Mouse (Mus musculus): ENCODE results near the gene Tbcc. TPM values are rescaled to one million over a fixed set of nuclear protein-coding genes. Genes with fewer than 3 reads are reported as not detected.

Gene Tbcc
- total RNA-seq (2023): 10 to 100 TPM; 14.9 to 15.8 TPM

DNA sequence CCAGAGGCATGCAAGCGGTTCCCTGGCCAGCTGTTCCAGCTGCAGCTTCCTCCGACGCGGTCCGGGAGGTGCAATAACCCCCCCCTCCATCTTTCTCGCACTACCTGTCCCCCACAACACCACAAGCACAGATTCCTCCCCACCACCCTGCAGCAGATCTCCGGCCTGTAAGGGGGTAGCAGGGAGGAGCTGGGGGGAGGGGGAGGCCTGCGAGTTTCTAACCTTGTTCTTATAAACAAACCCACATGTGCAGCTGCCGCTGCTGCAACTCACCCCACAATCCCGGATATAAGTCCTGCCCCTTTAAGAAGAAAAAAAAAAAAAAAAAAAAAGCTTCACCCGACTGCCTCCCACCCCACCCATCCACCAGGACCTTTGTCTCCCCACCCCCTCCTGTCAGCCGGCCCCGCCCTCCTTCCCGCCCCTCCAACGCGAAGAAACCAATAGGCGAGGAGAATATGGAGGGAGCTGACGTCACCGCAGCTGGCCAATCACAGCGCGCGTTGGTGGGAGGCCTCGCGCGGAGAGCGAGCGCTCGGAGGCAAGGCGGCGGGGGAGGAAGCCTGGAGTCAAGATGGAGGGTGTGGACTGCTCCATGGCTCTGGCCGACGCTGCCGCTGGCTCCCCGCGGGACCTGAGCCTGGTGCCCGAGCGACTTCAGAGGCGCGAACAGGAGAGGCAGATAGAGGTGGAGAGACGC lies at the start of gene Tbcc:
Tbcc (plus strand) TSS at position 569 of the 700 bp plus-strand sequence.

DNA sequence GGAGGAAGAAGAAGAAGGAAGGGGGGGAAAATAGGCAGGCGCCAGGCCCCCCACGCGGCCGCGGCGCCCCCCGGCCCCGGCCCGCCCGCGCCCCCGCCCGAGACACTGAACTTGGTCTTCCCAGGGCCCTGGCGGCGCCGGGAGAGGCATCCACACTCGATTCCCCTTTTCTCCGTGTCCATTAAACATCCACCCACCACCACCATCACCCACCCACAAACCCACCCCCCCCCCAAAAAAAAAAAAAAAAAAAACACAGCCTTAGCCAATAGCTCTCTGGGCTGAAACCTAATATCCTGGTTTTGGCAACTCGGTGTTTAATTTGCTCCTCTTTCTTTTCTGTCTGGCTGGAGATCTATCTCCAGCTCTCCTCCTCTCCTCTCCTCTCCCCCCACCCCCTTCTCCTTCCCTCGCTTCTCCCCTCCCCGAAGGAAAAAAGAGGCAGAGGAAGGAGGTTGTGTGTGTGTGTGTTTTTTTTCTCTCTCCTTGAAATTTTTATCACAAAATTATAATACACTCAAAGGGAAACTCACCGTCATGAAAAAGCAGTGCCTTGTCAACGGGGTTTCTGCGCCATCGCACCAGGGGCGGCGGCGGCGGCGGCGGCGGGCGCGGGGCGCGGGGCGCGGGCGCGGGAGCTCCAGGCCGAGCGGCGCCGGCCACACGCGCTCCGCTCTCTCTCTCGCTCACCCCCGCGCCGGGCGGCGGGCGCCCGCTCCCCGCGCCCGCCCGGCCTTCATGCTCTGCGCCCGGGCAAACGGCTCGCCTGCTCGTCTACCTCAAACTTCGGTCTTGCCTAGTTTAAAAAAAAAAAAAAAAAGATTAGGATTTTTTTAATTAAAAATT lies 32.4 kb upstream of the Tbcc start, which contains the start of gene Bicral:
Bicral (minus strand) TSS at position 580 of the 846 bp plus-strand sequence.

GRCm38 (mm10) chr17:46910186-46910585 lies 19.7 kb downstream of the Tbcc start, which contains the start of gene Prph2:
Gene Prph2, plus strand, starts transcription at chr17:46910459.

Other genes with a start within 250 kb of the Tbcc start
- gene Klc4, start 244.7 kb upstream of the Tbcc start, total RNA-seq (2023): 10 to 100 TPM; 15.4 to 16.5 TPM
- 10 to 100 TPM; 28.2 to 28.9 TPM for gene Mrpl2, start 244.5 kb upstream of the Tbcc start, total RNA-seq (2023)
- gene Cul7, start 240.3 kb upstream of the Tbcc start, total RNA-seq (2023): 1 to 10 TPM; 3.3 to 3.9 TPM
- 10 to 100 TPM; 26.2 to 34.3 TPM for gene Rrp36, start 216.3 kb upstream of the Tbcc start, total RNA-seq (2023)
- 10 to 100 TPM; 51.6 to 52.0 TPM for gene Mea1, start 211.9 kb upstream of the Tbcc start, total RNA-seq (2023)
- 10 to 100 TPM; 63.0 to 63.2 TPM for gene Klhdc3, start 209.8 kb upstream of the Tbcc start, total RNA-seq (2023)
- gene Ppp2r5d, start 185.6 kb upstream of the Tbcc start, total RNA-seq (2023): 10 to 100 TPM; 31.6 to 32.7 TPM
- gene Pex6, start 179.2 kb upstream of the Tbcc start, total RNA-seq (2023): 10 to 100 TPM; 28.4 to 29.5 TPM
- 1 to 10 TPM; 4.1 to 4.3 TPM for gene Gnmt, start 161.5 kb upstream of the Tbcc start, total RNA-seq (2023)
- gene Cnpy3, start 138.5 kb upstream of the Tbcc start, total RNA-seq (2023): 100 to 1,000 TPM; 164 to 171 TPM
- not detected for gene Ptcra, start 127.0 kb upstream of the Tbcc start, total RNA-seq (2023)
- 10 to 100 TPM; 11.8 to 13.2 TPM for gene 2310039H08Rik, start 118.0 kb upstream of the Tbcc start, total RNA-seq (2023)
- gene Rpl7l1, start 108.0 kb upstream of the Tbcc start, total RNA-seq (2023): 10 to 100 TPM; 41.1 to 41.2 TPM
- 10 to 100 TPM; 41.0 to 44.0 TPM for gene Bicral, start 32.2 kb upstream of the Tbcc start, total RNA-seq (2023)
- not detected for gene Prph2, start 19.8 kb downstream of the Tbcc start, total RNA-seq (2023)
- gene Ubr2, start 119.9 kb downstream of the Tbcc start, total RNA-seq (2023): 10 to 100 TPM; 77.4 to 81.7 TPM